Comparison of ENCODE assay signal across 10 mouse cellular contexts in the genomic region with DNA sequence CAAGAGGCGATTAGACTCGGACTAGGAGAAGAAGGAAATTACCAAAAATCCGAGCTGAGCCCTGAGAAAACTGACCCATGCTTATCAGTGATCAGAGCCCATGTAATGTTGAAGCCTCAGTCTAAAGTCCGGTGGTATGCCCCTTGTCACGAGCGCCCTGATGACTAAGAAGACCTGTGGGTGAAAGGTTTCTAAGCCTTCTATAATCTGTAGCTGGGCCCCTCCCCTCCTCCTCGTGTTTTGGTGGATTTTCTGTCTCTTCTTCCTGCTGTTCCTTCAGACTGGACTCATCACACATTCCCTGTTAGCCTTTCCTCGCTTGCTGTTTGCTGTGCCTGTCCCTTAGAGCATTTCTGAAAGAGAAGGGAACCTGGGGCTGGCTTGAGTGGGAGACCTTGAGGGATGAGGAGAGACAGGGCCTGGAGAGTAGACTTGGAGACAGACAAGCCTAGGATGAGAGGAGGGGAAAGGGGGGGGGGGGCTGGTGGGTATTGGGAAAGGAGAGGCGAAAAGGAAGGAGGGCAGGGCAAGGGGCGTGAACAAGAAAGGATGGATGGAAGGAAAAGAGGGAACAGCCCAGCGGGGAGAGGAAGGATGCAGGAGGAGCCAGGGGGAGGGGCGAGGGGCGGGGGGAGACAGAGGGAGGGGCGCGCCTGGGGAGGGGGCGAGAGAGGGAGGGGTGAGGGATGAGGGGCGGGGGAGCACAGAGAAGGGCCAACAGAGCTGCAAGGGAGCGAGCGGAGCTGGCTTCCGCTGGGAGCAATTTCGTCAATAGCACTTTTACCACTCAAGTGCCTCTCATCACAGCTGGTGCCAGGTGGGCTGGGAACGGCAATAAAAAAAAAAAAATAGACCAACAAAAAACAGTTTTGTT.
DNase-seq lines count a peak whose midpoint lies in the region; ATAC-seq lines count a peak whose summit lies in the region.
"Had no signal": no experiment of that assay in that cellular context is flagged by ENCODE, and none has a peak within 500 bp of the region (broad histone marks: within the 10 kb centered on the region; RNA-seq: fewer than 3 reads in every experiment).

No protein-coding gene starts in this region.

- H3K9me3 ChIP-seq in heart, embryonic 11.5 days (replicated peaks; ENCODE audit: control insufficient read depth, low read length): no peaks in the 10 kb centered on the region
- H3K9me3 ChIP-seq in embryonic facial prominence, embryonic 10.5 days: peaks cover 10% of the 10 kb centered on the region
- H3K9me3 ChIP-seq in hindbrain, embryonic 14.5 days (ENCODE audit: control insufficient read depth, low read length): no peaks in the 10 kb centered on the region
- H3K9me3 ChIP-seq in midbrain, embryonic 14.5 days (ENCODE audit: control insufficient read depth, low read length): no peaks in the 10 kb centered on the region

- intact Hi-C loops in heart, postnatal 36 days (cut with DNase I): no loop called here

- no peak for DNase-seq in heart, postnatal 36 days
- DNase-seq in embryonic facial prominence, embryonic 10.5 days (ENCODE audit: low spot score): peak; percentile 85
- no peak for DNase-seq in hindbrain, embryonic 14.5 days (ENCODE audit: low spot score)
- peak; percentile 52 for DNase-seq in midbrain, embryonic 14.5 days
- DNase-seq in cerebellum, adult 18-20 months: no peak
- no peak for DNase-seq in adrenal gland, postnatal 36 days
- DNase-seq: spleen, adult 18-20 months had no signal

- WGBS in heart, embryonic 11.5 days (ENCODE audit: insufficient replicate concordance): 16% methylated on average over 19 of the region's 22 CpGs
- WGBS in embryonic facial prominence, embryonic 10.5 days: 14% methylated on average over 20 of the region's 22 CpGs
- 20% methylated on average over 19 of the region's 22 CpGs for WGBS in hindbrain, embryonic 14.5 days
- WGBS in midbrain, embryonic 14.5 days: 8% methylated on average over 20 of the region's 22 CpGs

- H3K9ac ChIP-seq in heart, embryonic 11.5 days (ENCODE audit: low read depth, low read length): no peak overlapping the region
- no peak overlapping the region for H3K9ac ChIP-seq in hindbrain, embryonic 14.5 days
- no peak overlapping the region for H3K9ac ChIP-seq in midbrain, embryonic 14.5 days (replicated peaks; ENCODE audit: low read length)

- no peak for ATAC-seq in heart, embryonic 11.5 days (replicated peaks; ENCODE audit: insufficient number of reproducible peaks, low FRiP score, low TSS enrichment)
- ATAC-seq in hindbrain, embryonic 14.5 days (ENCODE audit: low FRiP score): no peak
- ATAC-seq in midbrain, embryonic 14.5 days (ENCODE audit: low FRiP score, low TSS enrichment): no peak
- ATAC-seq in granulocyte monocyte progenitor cell, adult 5-6 weeks (replicated peaks; ENCODE audit: poor library complexity, severe bottlenecking): no peak

- peak overlapping the region; percentile 37 for H3K4me2 ChIP-seq in heart, embryonic 11.5 days
- H3K4me2 ChIP-seq in hindbrain, embryonic 14.5 days (replicated peaks): peak overlapping the region; percentile 15
- H3K4me2 ChIP-seq in midbrain, embryonic 14.5 days (ENCODE audit: low read length): peak overlapping the region; percentile 29; the same call in 1 of the 2 replicates

- no peak overlapping the region for H3K4me3 ChIP-seq in heart, embryonic 11.5 days (ENCODE audit: low read depth, low read length)
- H3K4me3 ChIP-seq in embryonic facial prominence, embryonic 10.5 days: peak overlapping the region; percentile 37
- no peak overlapping the region for H3K4me3 ChIP-seq in hindbrain, embryonic 14.5 days (replicated peaks; ENCODE audit: low read length)
- H3K4me3 ChIP-seq in midbrain, embryonic 14.5 days (replicated peaks; ENCODE audit: low read depth, low read length): no peak overlapping the region
- H3K4me3 ChIP-seq: layer of hippocampus, adult 2 months had no signal

- no peak overlapping the region for H3K27ac ChIP-seq in heart, embryonic 11.5 days (ENCODE audit: low read depth, low read length)
- peak overlapping the region; percentile 76 for H3K27ac ChIP-seq in embryonic facial prominence, embryonic 10.5 days (replicated peaks)
- H3K27ac ChIP-seq in hindbrain, embryonic 14.5 days: no peak overlapping the region
- H3K27ac ChIP-seq in midbrain, embryonic 14.5 days (replicated peaks; ENCODE audit: low read depth, low read length): no peak overlapping the region
- H3K27ac ChIP-seq: layer of hippocampus, adult 2 months had no signal

- H3K36me3 ChIP-seq in heart, embryonic 11.5 days (ENCODE audit: control insufficient read depth, insufficient read depth, low read length): no peaks in the 10 kb centered on the region
- no peaks in the 10 kb centered on the region for H3K36me3 ChIP-seq in embryonic facial prominence, embryonic 10.5 days (replicated peaks)
- no peaks in the 10 kb centered on the region for H3K36me3 ChIP-seq in hindbrain, embryonic 14.5 days (replicated peaks; ENCODE audit: control insufficient read depth, insufficient read depth)
- H3K36me3 ChIP-seq in midbrain, embryonic 14.5 days (ENCODE audit: control insufficient read depth, insufficient read depth, low read length): no peaks in the 10 kb centered on the region

- 0 out of 2 replicates have a peak, but pooled peaks cover 3% of the 10 kb centered on the region for H3K4me1 ChIP-seq in heart, embryonic 11.5 days (ENCODE audit: control insufficient read depth, insufficient read depth, low read length)
- peaks cover 44% of the 10 kb centered on the region for H3K4me1 ChIP-seq in embryonic facial prominence, embryonic 10.5 days
- H3K4me1 ChIP-seq in hindbrain, embryonic 14.5 days (replicated peaks; ENCODE audit: control insufficient read depth, insufficient read depth, low read length): peaks cover 12% of the 10 kb centered on the region
- peaks cover 7% of the 10 kb centered on the region for H3K4me1 ChIP-seq in midbrain, embryonic 14.5 days (ENCODE audit: control insufficient read depth, insufficient read depth, low read length)

- no peaks in the 10 kb centered on the region; the same call in 1 of the 2 replicates for H3K27me3 ChIP-seq in heart, embryonic 11.5 days (ENCODE audit: control insufficient read depth, insufficient read depth, low read length)
- peaks cover 8% of the 10 kb centered on the region; the same call in 1 of the 2 replicates for H3K27me3 ChIP-seq in embryonic facial prominence, embryonic 10.5 days (replicated peaks; ENCODE audit: low read depth, poor library complexity, severe bottlenecking)
- no peaks in the 10 kb centered on the region for H3K27me3 ChIP-seq in hindbrain, embryonic 14.5 days (ENCODE audit: control insufficient read depth, insufficient read depth, low read length)
- H3K27me3 ChIP-seq in midbrain, embryonic 14.5 days (ENCODE audit: control insufficient read depth, insufficient read depth, low read length): no peaks in the 10 kb centered on the region

Comparison
In these comparisons a context has a peak if more than half of its experiments do, and no peak if none do; other contexts are left out.
1. DNase-seq: peak in embryonic facial prominence, embryonic 10.5 days (single experiment) and midbrain, embryonic 14.5 days (single experiment); none in heart, postnatal 36 days (0 of 2), hindbrain, embryonic 14.5 days (single experiment), cerebellum, adult 18-20 months (0 of 2) and adrenal gland, postnatal 36 days (0 of 2).
2. Peak in every context shown above with its lines, with median percentiles within 50 percentile points of each other: H3K4me2 ChIP-seq.